Comparison of ENCODE assay signal across 7 mouse cellular contexts in the genomic region with DNA sequence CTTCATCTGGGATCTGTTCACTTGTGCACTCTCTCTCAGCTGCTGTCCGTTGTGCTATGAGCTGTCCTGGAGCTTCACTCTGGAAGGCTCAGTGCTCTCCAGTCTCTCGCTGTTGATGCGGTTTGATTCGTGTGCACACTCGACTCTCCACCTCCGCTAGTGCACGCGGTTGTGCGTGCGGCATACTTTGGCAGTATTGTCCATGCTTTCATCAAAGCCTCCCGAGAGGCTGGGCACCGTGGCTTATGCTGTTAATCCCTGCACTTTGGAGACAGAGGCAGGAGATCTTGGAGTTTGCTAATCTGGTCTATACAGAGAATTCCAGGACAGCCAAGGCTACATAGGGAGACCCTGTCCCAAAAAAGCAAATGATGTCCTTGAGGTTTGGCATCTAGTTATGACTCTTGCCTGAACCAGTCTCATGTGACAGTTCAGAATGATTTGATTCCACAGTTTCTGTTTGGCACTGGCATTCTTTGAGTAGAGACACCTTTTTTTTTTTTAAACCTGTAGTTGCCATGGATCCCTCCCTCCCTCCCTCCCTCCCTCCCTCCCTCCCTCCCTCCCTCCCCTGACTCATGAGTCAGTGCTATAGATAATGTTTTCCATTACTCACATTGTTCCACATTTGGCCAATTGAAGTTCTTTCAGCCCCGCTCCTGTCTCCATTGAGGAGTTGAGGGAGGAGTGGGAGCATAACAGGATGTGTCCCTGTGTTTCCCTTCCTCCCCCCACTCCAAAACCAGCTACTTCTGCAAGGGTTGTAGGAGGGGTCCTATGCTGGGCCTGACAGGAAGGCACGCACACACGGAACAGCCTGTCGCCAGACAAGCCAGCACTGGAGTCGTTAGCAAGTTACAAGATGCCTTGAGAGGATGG.
A peak's percentile ranks its signal among the peaks of the same experiment; 100 is the strongest.
DNase-seq lines count a peak whose midpoint lies in the region; ATAC-seq and TF ChIP-seq lines count a peak whose summit lies in the region.

No protein-coding gene starts in this region.

- no peak overlapping the region for H3K9ac ChIP-seq in neural tube, embryonic 11.5 days (ENCODE audit: low read length)
- no peak overlapping the region for H3K9ac ChIP-seq in forebrain, embryonic 12.5 days
- H3K9ac ChIP-seq in kidney, postnatal 0 days (ENCODE audit: low read depth, low read length), result no peak overlapping the region
- no peak overlapping the region for H3K9ac ChIP-seq in midbrain, embryonic 12.5 days (replicated peaks)

- no peaks in the 10 kb centered on the region for H3K27me3 ChIP-seq in neural tube, embryonic 11.5 days (ENCODE audit: control insufficient read depth, insufficient read depth, low read length)
- H3K27me3 ChIP-seq in forebrain, embryonic 12.5 days, result no peaks in the 10 kb centered on the region
- H3K27me3 ChIP-seq in kidney, postnatal 0 days (ENCODE audit: insufficient read depth, low read length), result no peaks in the 10 kb centered on the region
- no peaks in the 10 kb centered on the region for H3K27me3 ChIP-seq in midbrain, embryonic 12.5 days

- no peak overlapping the region for H3K4me3 ChIP-seq in neural tube, embryonic 11.5 days (ENCODE audit: low read depth, low read length)
- H3K4me3 ChIP-seq in forebrain, embryonic 12.5 days (replicated peaks), result no peak overlapping the region
- H3K4me3 ChIP-seq in kidney, postnatal 0 days (replicated peaks; ENCODE audit: low read depth, low read length), result no peak overlapping the region
- no peak overlapping the region for H3K4me3 ChIP-seq in midbrain, embryonic 12.5 days

- H3K27ac ChIP-seq in neural tube, embryonic 11.5 days (ENCODE audit: low read depth, low read length), result no peak overlapping the region
- H3K27ac ChIP-seq in forebrain, embryonic 12.5 days, result peak overlapping the region; percentile 36; the same call in 1 of the 2 replicates
- H3K27ac ChIP-seq in kidney, postnatal 0 days, result peak overlapping the region; percentile 36; the same call in 1 of the 2 replicates
- peak overlapping the region; percentile 76 for H3K27ac ChIP-seq in midbrain, embryonic 12.5 days (replicated peaks)

- DNase-seq in neural tube, embryonic 11.5 days (ENCODE audit: low spot score), result peak; percentile 10
- DNase-seq in neural tube, embryonic 10.5 days (ENCODE audit: extremely low spot score, low spot score), result no peak
- peak; percentile 35 for DNase-seq in adrenal gland, postnatal 10 days
- peak; percentile 50 for DNase-seq in kidney, postnatal 0 days (ENCODE audit: low spot score)
- DNase-seq in thymus, postnatal 14 days, result peak; percentile 16

- H3K4me1 ChIP-seq in neural tube, embryonic 11.5 days (ENCODE audit: control insufficient read depth, insufficient read depth, low read length), result peaks cover 25% of the 10 kb centered on the region
- peaks cover 88% of the 10 kb centered on the region for H3K4me1 ChIP-seq in forebrain, embryonic 12.5 days
- H3K4me1 ChIP-seq in kidney, postnatal 0 days (replicated peaks; ENCODE audit: insufficient read depth, low read length), result peaks cover 46% of the 10 kb centered on the region
- H3K4me1 ChIP-seq in midbrain, embryonic 12.5 days, result peaks cover 89% of the 10 kb centered on the region

- no peaks in the 10 kb centered on the region for H3K9me3 ChIP-seq in neural tube, embryonic 11.5 days (ENCODE audit: control insufficient read depth, low read length)
- no peaks in the 10 kb centered on the region for H3K9me3 ChIP-seq in forebrain, embryonic 12.5 days
- H3K9me3 ChIP-seq in kidney, postnatal 0 days (replicated peaks; ENCODE audit: low read length), result no peaks in the 10 kb centered on the region
- H3K9me3 ChIP-seq in midbrain, embryonic 12.5 days, result no peaks in the 10 kb centered on the region

- TF ChIP-seq CTCF in kidney, postnatal 0 days (IDR thresholded peaks at IDR 0.05; ENCODE audit: low read depth), result no peak

- ATAC-seq in neural tube, embryonic 11.5 days (ENCODE audit: insufficient read depth, low FRiP score, low TSS enrichment), result no peak
- ATAC-seq in forebrain, embryonic 12.5 days (ENCODE audit: low FRiP score), result no peak
- no peak for ATAC-seq in kidney, postnatal 0 days (replicated peaks; ENCODE audit: low FRiP score, low read depth)
- 0 out of 2 replicates have a peak, but pooled peaks have one; percentile 42 for ATAC-seq in midbrain, embryonic 12.5 days (ENCODE audit: low FRiP score, low read depth)

- WGBS in neural tube, embryonic 11.5 days, result 82% methylated on average over 17 of the region's 17 CpGs
- WGBS in forebrain, embryonic 12.5 days, result 62% methylated on average over 17 of the region's 17 CpGs
- WGBS in kidney, postnatal 0 days, result 72% methylated on average over 17 of the region's 17 CpGs
- 67% methylated on average over 17 of the region's 17 CpGs for WGBS in midbrain, embryonic 12.5 days

- no peaks in the 10 kb centered on the region; the same call in 1 of the 2 replicates for H3K36me3 ChIP-seq in neural tube, embryonic 11.5 days (ENCODE audit: control insufficient read depth, insufficient read depth, low read length)
- peaks cover 8% of the 10 kb centered on the region; the same call in 1 of the 2 replicates for H3K36me3 ChIP-seq in forebrain, embryonic 12.5 days (replicated peaks)
- H3K36me3 ChIP-seq in kidney, postnatal 0 days (ENCODE audit: insufficient read depth, low read length), result 0 out of 2 replicates have a peak, but pooled peaks cover 5% of the 10 kb centered on the region
- H3K36me3 ChIP-seq in midbrain, embryonic 12.5 days, result peaks cover 7% of the 10 kb centered on the region; the same call in 1 of the 2 replicates

- no peak overlapping the region for H3K4me2 ChIP-seq in neural tube, embryonic 11.5 days (ENCODE audit: low read depth)
- no peak overlapping the region for H3K4me2 ChIP-seq in forebrain, embryonic 12.5 days
- no peak overlapping the region for H3K4me2 ChIP-seq in kidney, postnatal 0 days (ENCODE audit: low read length)
- no peak overlapping the region for H3K4me2 ChIP-seq in midbrain, embryonic 12.5 days (replicated peaks)
